Mouse (Mus musculus) lung, postnatal 0 days (tissue): ENCODE data around the gene Jam2.

ENCODE experiments used
- CTCF ChIP-seq: IDR thresholded peaks from 2 replicates; pipeline ENCODE4 v1.5.1; 2016; ENCODE audit warnings: antibody characterized with exemption, mild to moderate bottlenecking
- EP300 ChIP-seq: IDR thresholded peaks from 2 replicates; pipeline ENCODE4 v1.6.1; 2016; ENCODE audit warnings: antibody characterized with exemption, mild to moderate bottlenecking, control low read depth

- no peak for TF ChIP-seq CTCF
- no peak for TF ChIP-seq EP300
Observed at GRCm38 (mm10) chr16:84835441-84835822, 61.5 kb downstream of the Jam2 start, which contains the start of gene Atp5j.
